Mouse (Mus musculus): Measurements from ENCODE around the gene Rtn4rl1.

GRCm38 (mm10) chr11:75267826-75268281 is 74.3 kb downstream of the Rtn4rl1 start:
- TF ChIP-seq CTCF (IDR thresholded peaks at IDR 0.05; ENCODE audit: low read depth) (no peak), EP300 (optimal IDR thresholded peaks at IDR 0.05) (no peak)

Data from stomach, postnatal 0 days (tissue).